Mouse (Mus musculus) cerebellum, adult 2 months (tissue): Measurements from ENCODE around the gene Sqstm1.

ENCODE experiments used
- CTCF ChIP-seq: fragments of 200-500 bp; IDR thresholded peaks from 2 replicates; pipeline ENCODE4 v1.5.1; 2011; ENCODE audit warnings: low read depth, mild to moderate bottlenecking, control low read depth, low read length, moderate library complexity, borderline replicate concordance; ENCODE audit not compliant: insufficient read depth
- POLR2A ChIP-seq: fragments of 200-500 bp; IDR thresholded peaks from 2 replicates; pipeline ENCODE4 v1.6.1; 2011; ENCODE audit warnings: low read length, control low read depth, borderline replicate concordance; ENCODE audit not compliant: insufficient read depth

DNA sequence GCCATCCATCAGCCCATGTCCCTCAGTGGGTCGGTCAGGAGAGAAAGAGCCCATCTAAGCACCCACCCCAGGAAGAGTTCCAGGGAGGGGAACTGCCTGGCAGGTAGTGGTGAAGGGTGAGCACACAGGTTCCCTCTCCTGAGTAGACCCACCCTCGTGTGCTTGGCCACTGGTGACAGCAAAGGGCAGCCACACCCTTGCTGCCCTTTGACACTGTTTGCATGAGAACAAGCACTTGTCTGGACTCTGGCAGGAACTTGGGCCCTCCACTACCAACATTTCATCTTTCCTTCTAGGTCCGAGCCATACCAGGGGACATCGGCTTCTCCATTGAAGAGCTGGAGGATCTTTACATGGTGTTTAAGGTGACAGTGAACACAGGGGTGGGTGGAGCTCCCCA lies 51.3 kb downstream of the Sqstm1 start:
- TF ChIP-seq CTCF (no peak), POLR2A (no peak)
